In the genomic region with DNA sequence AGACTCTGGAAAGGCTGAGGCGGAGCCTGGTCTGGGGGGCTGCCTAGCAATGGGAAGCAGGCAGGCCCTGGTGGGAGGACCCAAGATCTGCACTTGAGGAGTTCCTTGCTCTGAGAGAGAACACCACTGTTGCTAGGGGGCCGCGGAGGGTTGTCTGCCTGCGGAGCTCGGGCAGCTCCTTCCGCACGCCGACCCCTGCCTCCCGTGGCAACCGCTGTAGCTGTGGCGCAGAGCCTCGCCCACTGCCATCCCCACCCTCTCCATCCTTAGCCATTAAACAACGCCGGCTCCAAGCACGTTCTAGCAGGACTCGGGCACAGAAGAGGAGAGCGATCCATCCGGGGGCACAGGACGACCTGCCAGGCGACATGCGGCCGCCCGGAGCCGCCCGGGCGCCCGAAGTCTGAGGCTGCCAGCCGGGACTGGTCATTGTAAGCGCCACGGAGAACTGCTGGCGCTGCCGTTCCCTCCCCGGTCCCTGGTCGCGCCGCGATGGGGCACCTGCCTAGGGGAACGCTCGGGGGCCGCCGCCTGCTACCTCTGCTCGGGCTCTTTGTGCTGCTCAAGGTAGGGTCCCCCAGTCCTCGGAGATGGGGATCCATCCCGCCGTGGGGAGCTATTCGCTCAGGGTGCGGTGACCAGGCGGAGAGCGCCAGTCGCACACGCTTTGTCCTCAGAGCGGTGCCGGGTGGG, we compare ENCODE assay signal across 7 mouse cellular contexts. TPM values are rescaled to one million over a fixed set of nuclear protein-coding genes. Genes with fewer than 3 reads are reported as not detected.
DNase-seq lines count a peak whose midpoint lies in the region; ATAC-seq and TF ChIP-seq lines count a peak whose summit lies in the region.

Gene Ptpro (plus strand): TSS at position 126 of the 693 bp plus-strand sequence.

- no peak for DNase-seq in lung, adult 2 months
- DNase-seq in embryo, embryonic 11.5 days (ENCODE audit: low read depth, low spot score), result peak; percentile 8
- DNase-seq in hindbrain, embryonic 11.5 days (ENCODE audit: low spot score), result peak; percentile 84
- peak; percentile 66 to 67 for DNase-seq in left cerebral cortex, postnatal 14 days (ENCODE audit: low spot score in 2 of 2)
- peak; percentile 86 for DNase-seq in neural tube, embryonic 11.5 days (ENCODE audit: low spot score)
- DNase-seq in urinary bladder, adult 2 months (ENCODE audit: low spot score), result no peak

- H3K4me3 ChIP-seq in lung, embryonic 15.5 days, result peak within 1 kb of the TSS; percentile 45
- H3K4me3 ChIP-seq in lung, adult 2 months (replicated peaks; ENCODE audit: extremely low read depth, low read depth, low read length), result no peak within 1 kb of the TSS
- peak within 1 kb of the TSS; percentile 57 for H3K4me3 ChIP-seq in hindbrain, embryonic 11.5 days (ENCODE audit: low read depth, low read length)
- H3K4me3 ChIP-seq in neural tube, embryonic 11.5 days (ENCODE audit: low read depth, low read length), result peak within 1 kb of the TSS; percentile 44

- no peak for TF ChIP-seq CTCF in lung, adult 2 months (IDR thresholded peaks at IDR 0.05; ENCODE audit: insufficient read depth, low read length)

- H3K36me3 ChIP-seq in lung, embryonic 15.5 days, result no peaks in the 10 kb centered on the region
- no peaks in the 10 kb centered on the region for H3K36me3 ChIP-seq in hindbrain, embryonic 11.5 days (ENCODE audit: control insufficient read depth, insufficient read depth, low read length)
- no peaks in the 10 kb centered on the region for H3K36me3 ChIP-seq in neural tube, embryonic 11.5 days (ENCODE audit: control insufficient read depth, insufficient read depth, low read length)

- intact Hi-C loops in left cerebral cortex, postnatal 14 days (cut with DNase I), result loop anchor here (5.0 to 10.0 kb wide), 2 partner anchors 112 to 160 kb away; no protein-coding TSS in a partner anchor

- no peak within 1 kb of the TSS for H3K9ac ChIP-seq in lung, embryonic 15.5 days
- peak within 1 kb of the TSS; percentile 93 for H3K9ac ChIP-seq in hindbrain, embryonic 11.5 days (ENCODE audit: low read depth, low read length)
- peak within 1 kb of the TSS; percentile 78 for H3K9ac ChIP-seq in neural tube, embryonic 11.5 days (ENCODE audit: low read length)

- peak within 1 kb of the TSS; percentile 89 for H3K4me2 ChIP-seq in lung, embryonic 15.5 days
- peak within 1 kb of the TSS; percentile 86 for H3K4me2 ChIP-seq in hindbrain, embryonic 11.5 days (replicated peaks; ENCODE audit: low read depth, low read length)
- H3K4me2 ChIP-seq in neural tube, embryonic 11.5 days (ENCODE audit: low read depth), result peak within 1 kb of the TSS; percentile 57

- peak; percentile 79; the same call in 1 of the 2 replicates for ATAC-seq in lung, embryonic 15.5 days (ENCODE audit: borderline replicate concordance, extremely low read depth, low FRiP score, low TSS enrichment)
- ATAC-seq in hindbrain, embryonic 11.5 days (ENCODE audit: low FRiP score), result peak; percentile 91
- peak; percentile 86 for ATAC-seq in neural tube, embryonic 11.5 days (ENCODE audit: insufficient read depth, low FRiP score, low TSS enrichment)

- no peak for TF ChIP-seq POLR2A in lung, adult 2 months (IDR thresholded peaks at IDR 0.05; ENCODE audit: borderline replicate concordance, extremely low read depth, low read depth, low read length)

- H3K27ac ChIP-seq in lung, embryonic 15.5 days, result no peak within 1 kb of the TSS
- peak within 1 kb of the TSS; percentile 86 for H3K27ac ChIP-seq in hindbrain, embryonic 11.5 days (ENCODE audit: low read depth, low read length)
- peak within 1 kb of the TSS; percentile 68 for H3K27ac ChIP-seq in neural tube, embryonic 11.5 days (ENCODE audit: low read depth, low read length)

- H3K27me3 ChIP-seq in lung, embryonic 15.5 days, result peaks cover 26% of the 10 kb centered on the region
- H3K27me3 ChIP-seq in hindbrain, embryonic 11.5 days (ENCODE audit: control insufficient read depth, insufficient read depth, low read length), result 0 out of 2 replicates have a peak, but pooled peaks cover 2% of the 10 kb centered on the region
- no peaks in the 10 kb centered on the region for H3K27me3 ChIP-seq in neural tube, embryonic 11.5 days (ENCODE audit: control insufficient read depth, insufficient read depth, low read length)

- WGBS in lung, embryonic 15.5 days, result 2% methylated on average over 53 of the region's 53 CpGs
- WGBS in lung, adult 2 months, result 3% methylated on average over 53 of the region's 53 CpGs
- WGBS in hindbrain, embryonic 11.5 days, result 1% methylated on average over 45 of the region's 53 CpGs
- WGBS in neural tube, embryonic 11.5 days, result under 1% methylated on average over 53 of the region's 53 CpGs

- peaks cover 9% of the 10 kb centered on the region; the same call in 1 of the 2 replicates for H3K4me1 ChIP-seq in lung, embryonic 15.5 days
- H3K4me1 ChIP-seq in lung, adult 2 months (ENCODE audit: control insufficient read depth, insufficient read depth, low read length), result no peaks in the 10 kb centered on the region
- no peaks in the 10 kb centered on the region for H3K4me1 ChIP-seq in hindbrain, embryonic 11.5 days (replicated peaks; ENCODE audit: control insufficient read depth, insufficient read depth, low read length)
- no peaks in the 10 kb centered on the region for H3K4me1 ChIP-seq in neural tube, embryonic 11.5 days (ENCODE audit: control insufficient read depth, insufficient read depth, low read length)

- no peaks in the 10 kb centered on the region for H3K9me3 ChIP-seq in lung, embryonic 15.5 days
- no peaks in the 10 kb centered on the region for H3K9me3 ChIP-seq in hindbrain, embryonic 11.5 days (ENCODE audit: control insufficient read depth, low read length)
- no peaks in the 10 kb centered on the region for H3K9me3 ChIP-seq in neural tube, embryonic 11.5 days (ENCODE audit: control insufficient read depth, low read length)

RNA-seq across cellular contexts. Expression of gene Ptpro, which starts in this region (rescaled TPM):
- polyA plus RNA-seq in lung, embryonic 15.5 days (2015; fragmentation: Nextera tagmentation; extraction: Ambion mirVana), result 2.3 TPM in 2 replicates
- 2.8 and 5.5 TPM in 2 replicates for polyA plus RNA-seq in lung, adult 2 months (2012; rRNA removed)
- polyA plus RNA-seq in hindbrain, embryonic 11.5 days (2014; fragmentation: Nextera tagmentation; extraction: Ambion mirVana), result 16.0 and 19.2 TPM in 2 replicates
- total RNA-seq in left cerebral cortex, postnatal 14 days (2021), result 10 to 100 TPM; 46.8 to 51.6 TPM
- 15.9 and 18.5 TPM in 2 replicates for polyA plus RNA-seq in neural tube, embryonic 11.5 days (2014; fragmentation: Nextera tagmentation; extraction: Ambion mirVana)
- polyA plus RNA-seq in urinary bladder, adult 2 months (2012; rRNA removed), result 3.9 and 4.5 TPM in 2 replicates

Comparison
In these comparisons a context has a peak if more than half of its experiments do, and no peak if none do; other contexts are left out.
1. DNase-seq: peak in embryo, embryonic 11.5 days (single experiment), hindbrain, embryonic 11.5 days (single experiment), left cerebral cortex, postnatal 14 days (2 of 2) and neural tube, embryonic 11.5 days (single experiment); none in lung, adult 2 months (single experiment) and urinary bladder, adult 2 months (single experiment).
2. Peak in every context shown above with its lines, with median percentiles within 50 percentile points of each other: ATAC-seq and H3K4me2 ChIP-seq.